Mouse (Mus musculus) C2C12 (cell line): ENCODE measurements around the gene Map2k6. TPM values are rescaled to one million over a fixed set of nuclear protein-coding genes. Genes with fewer than 3 reads are reported as not detected.

Source experiments
- H3K27me3 ChIP-seq: one replicate; pipeline ENCODE4 v1.6.1; 2011; ENCODE audit not compliant: control insufficient read depth, insufficient read depth, insufficient read length
- H3K36me3 ChIP-seq: one replicate; pipeline ENCODE4 v1.6.1; 2011; ENCODE audit not compliant: control insufficient read depth, insufficient read depth
- H3K4me3 ChIP-seq: one replicate; pipeline ENCODE4 v1.5.1; 2011; ENCODE audit warnings: mild to moderate bottlenecking, control low read depth; ENCODE audit not compliant: poor library complexity, insufficient read depth, severe bottlenecking
- H3K79me2 ChIP-seq: one replicate; pipeline ENCODE4 v1.6.1; 2011; ENCODE audit not compliant: control insufficient read depth, insufficient read depth
- H3K79me3 ChIP-seq: one replicate; pipeline ENCODE4 v1.6.1; 2011; ENCODE audit warnings: low read depth, control low read depth
- H3ac ChIP-seq: one replicate; pipeline ENCODE3; 2011; ENCODE audit warnings: low read depth; ENCODE audit not compliant: control insufficient read depth, insufficient read length
- CEBPB ChIP-seq: IDR thresholded peaks from one replicate; pipeline ENCODE4 v1.6.1; 2011; ENCODE audit warnings: low read depth, mild to moderate bottlenecking, control low read depth, moderate library complexity
- CTCF ChIP-seq: IDR thresholded peaks from one replicate; pipeline ENCODE4 v1.5.1; 2011; ENCODE audit not compliant: control insufficient read depth, insufficient read depth, insufficient read length
- FOSL1 ChIP-seq: IDR thresholded peaks from one replicate; pipeline ENCODE4 v1.8.0; 2011; ENCODE audit warnings: mild to moderate bottlenecking, low read length; ENCODE audit not compliant: poor library complexity, insufficient read depth, severe bottlenecking
- MAX ChIP-seq: IDR thresholded peaks from one replicate; pipeline ENCODE4 v1.6.1; 2011; ENCODE audit warnings: mild to moderate bottlenecking, control low read depth
- MYOD1 ChIP-seq: IDR thresholded peaks from one replicate; pipeline ENCODE4 v1.6.1; 2011; ENCODE audit warnings: low read depth; ENCODE audit not compliant: control insufficient read depth, insufficient read length
- MYOG ChIP-seq: IDR thresholded peaks from one replicate; pipeline ENCODE4 v1.6.1; 2011; ENCODE audit not compliant: control insufficient read depth, insufficient read length; ENCODE audit errors: extremely low read depth
- USF1 ChIP-seq: IDR thresholded peaks from one replicate; pipeline ENCODE4 v1.6.1; 2011; ENCODE audit warnings: low read depth, mild to moderate bottlenecking, control low read depth, moderate library complexity
- polyA plus RNA-seq: library from polyadenylated mRNA; unstranded; fragments of >200 nt; fragmentation: generic; extraction: Trizol; gene quantifications from one replicate; pipeline ENCODE4 v1.2.1, GENCODE M21; 2012; ENCODE audit warnings: missing spikeins

The Map2k6 gene
- polyA plus RNA-seq, 1 experiment = 4.8 TPM

GRCm38 (mm10) chr11:110449183-110449582 lies 50.3 kb downstream of the Map2k6 start:
- Histone ChIP-seq H3ac (no peak overlapping the region), H3K27me3 (no peaks in the 10 kb centered on the region), H3K79me2 (no peaks in the 10 kb centered on the region), H3K4me3 (no peak overlapping the region), H3K36me3 (no peaks in the 10 kb centered on the region), H3K79me3 (no peaks in the 10 kb centered on the region)
- TF ChIP-seq FOSL1 (no peak), CTCF (no peak), MYOG (no peak), CEBPB (no peak), MYOD1 (no peak), USF1 (no peak), MAX (no peak)

DNA sequence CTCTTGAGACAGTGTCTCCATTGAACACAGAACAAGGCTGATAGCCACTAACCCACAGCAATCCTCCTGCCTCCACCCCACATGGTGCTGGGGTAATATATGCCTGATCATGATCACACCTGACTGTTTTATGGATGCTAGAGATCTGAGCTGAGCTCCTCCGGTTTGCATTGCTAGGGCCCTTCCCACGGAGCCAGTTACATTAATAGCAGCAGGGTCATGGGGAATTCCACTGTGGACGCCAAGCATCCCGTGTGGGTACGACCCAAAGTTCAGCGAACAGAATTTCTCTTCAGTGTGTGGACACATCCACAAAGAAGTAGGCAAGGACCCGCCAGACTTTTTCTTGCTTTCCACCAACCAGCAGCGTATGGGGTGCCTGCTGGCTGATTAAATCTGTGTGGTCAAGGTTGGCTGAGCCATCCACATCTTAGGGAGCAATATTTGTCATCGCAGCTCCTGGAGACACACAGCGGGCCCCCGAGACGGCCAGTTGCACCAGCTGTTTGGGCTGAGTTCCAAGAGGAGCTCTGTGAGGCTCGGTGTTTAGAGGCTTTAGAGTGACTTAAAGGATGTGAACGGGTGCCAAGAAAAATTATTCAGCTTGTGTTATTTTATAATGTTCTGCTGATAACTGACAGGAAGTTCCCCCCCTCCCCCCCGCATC lies 51.3 kb downstream of the Map2k6 start:
- Histone ChIP-seq H3K79me3 (no peaks in the 10 kb centered on the region), H3K36me3 (no peaks in the 10 kb centered on the region), H3K4me3 (no peak overlapping the region), H3ac (no peak overlapping the region), H3K27me3 (no peaks in the 10 kb centered on the region), H3K79me2 (no peaks in the 10 kb centered on the region)
- TF ChIP-seq MYOD1 (peak; percentile 56), USF1 (no peak)

DNA sequence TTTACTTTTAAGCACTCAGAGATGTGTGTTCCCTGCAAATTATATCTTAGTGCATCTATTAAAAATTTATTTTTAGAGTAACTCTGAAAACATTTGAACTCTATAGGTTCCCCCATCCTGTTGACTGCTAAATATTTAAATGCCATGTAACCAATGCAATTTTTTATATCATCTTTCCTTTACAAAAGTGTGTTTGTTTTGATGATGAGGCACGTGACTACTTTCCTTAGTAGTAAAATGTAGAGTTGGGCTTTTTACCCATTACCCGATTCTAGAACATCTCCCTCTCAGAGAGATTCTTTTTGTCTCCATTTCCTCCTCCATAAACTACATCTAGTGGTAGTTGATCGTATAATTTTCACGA lies 51.8 kb downstream of the Map2k6 start:
- Histone ChIP-seq H3ac (no peak overlapping the region), H3K79me3 (no peaks in the 10 kb centered on the region), H3K36me3 (no peaks in the 10 kb centered on the region), H3K27me3 (no peaks in the 10 kb centered on the region), H3K4me3 (no peak overlapping the region), H3K79me2 (no peaks in the 10 kb centered on the region)
- TF ChIP-seq USF1 = peak; percentile 62
- no peak for TF ChIP-seq CTCF
- no peak for TF ChIP-seq MAX

- Histone ChIP-seq H3K4me3 (no peak overlapping the region), H3K79me2 (no peaks in the 10 kb centered on the region), H3ac (no peak overlapping the region), H3K27me3 (no peaks in the 10 kb centered on the region), H3K36me3 (no peaks in the 10 kb centered on the region), H3K79me3 (no peaks in the 10 kb centered on the region)
- TF ChIP-seq MYOG (no peak), MAX (no peak), FOSL1 (no peak), USF1 (no peak), CEBPB (no peak), CTCF (no peak), MYOD1 (no peak)
Measured at GRCm38 (mm10) chr11:110451590-110451989, 52.7 kb downstream of the Map2k6 start.

DNA sequence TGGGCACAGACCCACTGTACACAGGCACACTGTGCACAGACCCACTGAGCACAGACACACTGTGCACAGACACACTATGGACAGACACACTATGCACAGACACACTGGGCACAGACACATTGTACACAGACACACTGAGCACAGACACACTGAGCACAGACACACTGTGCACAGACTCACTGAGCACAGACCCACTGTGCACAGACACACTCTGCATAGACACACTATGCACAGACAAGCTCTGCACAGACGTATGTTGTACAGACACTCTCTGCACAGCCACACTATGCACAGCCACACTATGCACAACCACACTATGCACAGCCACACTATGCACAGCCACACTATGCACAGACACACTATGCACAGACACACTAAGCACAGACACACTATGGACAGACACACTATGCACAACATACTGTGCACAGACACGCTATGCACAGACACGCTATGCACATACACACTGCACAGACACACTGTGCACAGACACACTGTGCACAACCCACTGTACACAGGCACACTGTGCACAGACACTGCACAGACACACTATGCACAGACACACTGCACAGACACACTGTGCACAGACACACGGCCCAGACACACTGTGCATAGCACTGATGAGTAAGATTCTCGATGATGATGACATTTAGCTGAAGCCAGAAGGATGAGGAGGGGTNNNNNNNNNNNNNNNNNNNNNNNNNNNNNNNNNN lies 54.7 kb downstream of the Map2k6 start:
- TF ChIP-seq USF1 (no peak), MYOG (no peak), FOSL1 (no peak), CEBPB (no peak), MAX (no peak), CTCF (no peak), MYOD1 (no peak)
- H3K4me3 ChIP-seq = no peak overlapping the region
- H3K79me2 ChIP-seq = no peaks in the 10 kb centered on the region
- H3K27me3 ChIP-seq = no peaks in the 10 kb centered on the region
- H3ac ChIP-seq = no peak overlapping the region
- H3K79me3 ChIP-seq = no peaks in the 10 kb centered on the region
- no peaks in the 10 kb centered on the region for H3K36me3 ChIP-seq

GRCm38 (mm10) chr11:110457441-110457912 lies 58.6 kb downstream of the Map2k6 start:
- Histone ChIP-seq H3K27me3 (no peaks in the 10 kb centered on the region), H3K79me2 (no peaks in the 10 kb centered on the region), H3ac (no peak overlapping the region), H3K79me3 (no peaks in the 10 kb centered on the region), H3K4me3 (no peak overlapping the region), H3K36me3 (no peaks in the 10 kb centered on the region)
- TF ChIP-seq FOSL1 = no peak
- TF ChIP-seq MYOG = no peak
- no peak for TF ChIP-seq MYOD1
- no peak for TF ChIP-seq CTCF
